Mouse (Mus musculus) forebrain, embryonic 16.5 days (tissue): ENCODE measurements around the gene Rhebl1. TPM values are rescaled to one million over a fixed set of nuclear protein-coding genes. Genes with fewer than 3 reads are reported as not detected.

Source experiments
- ATAC-seq: fragments of 200-750 bp; cut with Nextera tagmentation; 2 replicates; pipeline ENCODE4 v1.8.0; 2017; ENCODE audit warnings: mild to moderate bottlenecking, moderate library complexity
- H3K27ac ChIP-seq: fragments of 300-500 bp; sonication (generic); 2 replicates; pipeline ENCODE4 v1.5.1; 2014; ENCODE audit warnings: low read length, control low read depth
- H3K27me3 ChIP-seq: fragments of 300-500 bp; sonication (generic); replicated peaks from 2 replicates; pipeline ENCODE4 v1.6.1; 2014; ENCODE audit warnings: low read length; ENCODE audit not compliant: control insufficient read depth, insufficient read depth
- H3K36me3 ChIP-seq: fragments of 300-500 bp; sonication (generic); 2 replicates; pipeline ENCODE4 v1.6.1; 2014; ENCODE audit not compliant: control insufficient read depth, insufficient read depth
- H3K4me1 ChIP-seq: fragments of 300-500 bp; sonication (generic); replicated peaks from 2 replicates; pipeline ENCODE4 v1.6.1; 2014; ENCODE audit warnings: low read length; ENCODE audit not compliant: control insufficient read depth, insufficient read depth
- H3K4me2 ChIP-seq: fragments of 300-500 bp; sonication (generic); 2 replicates; pipeline ENCODE4 v1.6.1; 2014; ENCODE audit warnings: mild to moderate bottlenecking, low read length, control low read depth
- H3K4me3 ChIP-seq: fragments of 300-500 bp; sonication (generic); replicated peaks from 2 replicates; pipeline ENCODE4 v1.5.1; 2014; ENCODE audit warnings: mild to moderate bottlenecking, low read length, control low read depth
- H3K9ac ChIP-seq: fragments of 300-500 bp; sonication (generic); replicated peaks from 2 replicates; pipeline ENCODE4 v1.6.1; 2014; ENCODE audit warnings: low read depth, low read length, control low read depth
- H3K9me3 ChIP-seq: fragments of 300-500 bp; sonication (generic); 2 replicates; pipeline ENCODE4 v1.6.1; 2016; ENCODE audit warnings: low read length; ENCODE audit not compliant: control insufficient read depth
- WGBS: fragments of 180-500 bp; shearing (Covaris S2); extraction: QIAGEN DNeasy Blood & Tissue Kit; methylation state at CpG from one replicate; pipeline ENCODE4 v1.1.7; 2014; 5-methylcytosine and 5-hydroxymethylcytosine counted together
- polyA plus RNA-seq: library from polyadenylated mRNA; unstranded; fragments of >200 nt; fragmentation: Nextera tagmentation; extraction: Ambion mirVana; gene quantifications from 2 replicates; pipeline ENCODE4 v1.2.1, GENCODE M21; 2015

Gene Rhebl1
- polyA plus RNA-seq, 1 experiment from 2014 or later = 52.7 TPM

DNA sequence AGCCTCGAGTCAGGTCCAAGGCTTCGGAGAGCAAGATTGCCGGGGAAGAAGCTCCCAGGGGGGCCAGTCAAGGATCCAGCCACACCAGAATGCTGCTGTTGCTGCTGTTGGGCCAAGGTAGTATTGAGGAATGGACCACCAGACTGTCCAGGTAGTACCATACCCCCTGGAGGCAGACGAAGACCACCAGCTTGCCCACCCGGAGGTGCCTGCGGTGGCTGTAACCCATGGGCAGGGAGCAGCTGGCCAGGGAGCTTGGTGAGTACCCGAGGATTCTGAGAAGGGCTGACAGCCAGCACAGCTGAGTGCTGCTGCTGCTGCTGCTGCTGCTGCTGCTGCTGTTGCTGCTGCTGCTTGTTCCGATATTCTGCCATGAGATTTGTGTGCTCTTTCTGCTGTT, 48.2 kb downstream of the Rhebl1 start:
- H3K27me3 ChIP-seq = no peaks in the 10 kb centered on the region
- no peak overlapping the region for H3K4me2 ChIP-seq
- ATAC-seq = no peak
- H3K9me3 ChIP-seq = no peaks in the 10 kb centered on the region
- no peaks in the 10 kb centered on the region for H3K4me1 ChIP-seq
- H3K4me3 ChIP-seq = no peak overlapping the region
- H3K9ac ChIP-seq = no peak overlapping the region
- 88% methylated on average over 8 of the region's 8 CpGs for WGBS
- no peak overlapping the region for H3K27ac ChIP-seq
- H3K36me3 ChIP-seq = peaks cover 66% of the 10 kb centered on the region

- Histone ChIP-seq H3K9ac (no peak overlapping the region), H3K9me3 (no peaks in the 10 kb centered on the region), H3K27me3 (no peaks in the 10 kb centered on the region), H3K27ac (no peak overlapping the region), H3K4me2 (no peak overlapping the region), H3K4me3 (no peak overlapping the region), H3K4me1 (no peaks in the 10 kb centered on the region), H3K36me3 (peaks cover 67% of the 10 kb centered on the region)
- no peak for ATAC-seq
- 95% methylated on average over 2 of the region's 2 CpGs for WGBS
Measured at GRCm38 (mm10) chr15:98845149-98845548, 49.2 kb downstream of the Rhebl1 start.

DNA sequence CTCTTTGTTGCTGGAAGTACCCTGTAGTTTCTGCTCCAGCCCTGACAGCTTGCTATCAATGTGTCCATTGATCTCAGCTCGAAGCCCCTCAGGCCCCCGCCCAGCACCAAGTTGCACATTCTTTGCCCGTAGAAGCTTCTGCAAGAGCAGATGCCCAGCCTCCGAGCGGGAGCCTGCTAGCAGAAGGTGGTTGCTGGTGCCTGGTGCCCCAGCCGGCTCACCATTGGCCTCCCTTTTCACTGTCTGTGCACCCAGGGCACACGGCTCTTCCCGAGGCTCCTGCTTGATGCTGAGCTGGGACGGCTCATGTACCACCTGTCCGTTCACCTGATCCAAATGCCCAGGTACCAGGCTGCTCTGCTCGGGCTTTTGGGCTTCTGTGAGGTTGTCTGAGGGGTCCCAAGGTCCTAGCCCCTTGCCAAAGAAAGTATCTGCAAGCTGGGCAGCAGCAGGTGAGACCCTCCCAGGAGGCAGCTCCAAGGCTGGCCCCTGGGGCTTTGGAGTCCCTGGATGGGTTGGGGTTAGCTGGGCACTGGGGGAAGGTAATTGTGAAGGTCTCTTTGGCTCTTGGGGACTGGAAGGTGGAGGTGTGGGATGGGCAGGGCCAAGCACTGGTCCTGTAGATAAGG, 50.6 kb downstream of the Rhebl1 start:
- no peak for ATAC-seq
- Histone ChIP-seq H3K27me3 (no peaks in the 10 kb centered on the region), H3K27ac (no peak overlapping the region), H3K4me2 (no peak overlapping the region), H3K9ac (no peak overlapping the region), H3K4me1 (no peaks in the 10 kb centered on the region), H3K36me3 (peaks cover 70% of the 10 kb centered on the region), H3K4me3 (no peak overlapping the region), H3K9me3 (no peaks in the 10 kb centered on the region)
- 92% methylated on average over 11 of the region's 11 CpGs for WGBS

- Histone ChIP-seq H3K9ac (no peak overlapping the region), H3K4me3 (no peak overlapping the region), H3K4me1 (no peaks in the 10 kb centered on the region), H3K4me2 (no peak overlapping the region), H3K27ac (no peak overlapping the region), H3K27me3 (no peaks in the 10 kb centered on the region), H3K36me3 (peaks cover 69% of the 10 kb centered on the region), H3K9me3 (no peaks in the 10 kb centered on the region)
- WGBS = 95% methylated on average over 30 of the region's 30 CpGs
- no peak for ATAC-seq
Measured at GRCm38 (mm10) chr15:98839671-98840585, 54.4 kb downstream of the Rhebl1 start.

GRCm38 (mm10) chr15:98839161-98839560, 55.2 kb downstream of the Rhebl1 start:
- Histone ChIP-seq H3K4me1 (no peaks in the 10 kb centered on the region), H3K9ac (no peak overlapping the region), H3K27ac (no peak overlapping the region), H3K4me2 (no peak overlapping the region), H3K9me3 (no peaks in the 10 kb centered on the region), H3K27me3 (no peaks in the 10 kb centered on the region), H3K4me3 (no peak overlapping the region), H3K36me3 (peaks cover 74% of the 10 kb centered on the region)
- 95% methylated on average over 14 of the region's 14 CpGs for WGBS
- ATAC-seq = no peak

DNA sequence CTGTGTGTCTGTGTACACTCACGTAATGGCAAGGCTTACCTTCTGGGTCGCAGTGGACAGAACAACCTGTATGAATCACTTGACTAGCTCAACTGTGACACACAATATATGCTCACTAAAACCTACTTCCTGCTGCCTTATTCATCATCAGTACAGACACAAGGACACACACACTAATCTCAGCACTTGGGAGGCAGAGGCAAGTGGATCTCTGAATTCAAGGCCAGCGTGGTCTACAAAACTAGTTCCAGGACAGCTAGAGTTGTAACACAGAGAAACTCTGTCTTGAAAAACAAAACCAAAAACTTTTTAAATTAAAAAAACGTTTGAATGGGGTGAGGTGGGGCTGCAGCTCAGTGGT, 56.6 kb downstream of the Rhebl1 start:
- 75% methylated on average over 4 of the region's 4 CpGs for WGBS
- H3K27ac ChIP-seq = no peak overlapping the region
- H3K4me3 ChIP-seq = no peak overlapping the region
- H3K4me1 ChIP-seq = no peaks in the 10 kb centered on the region
- H3K9me3 ChIP-seq = no peaks in the 10 kb centered on the region
- peaks cover 70% of the 10 kb centered on the region for H3K36me3 ChIP-seq
- no peaks in the 10 kb centered on the region for H3K27me3 ChIP-seq
- ATAC-seq = no peak
- no peak overlapping the region for H3K9ac ChIP-seq
- no peak overlapping the region for H3K4me2 ChIP-seq

DNA sequence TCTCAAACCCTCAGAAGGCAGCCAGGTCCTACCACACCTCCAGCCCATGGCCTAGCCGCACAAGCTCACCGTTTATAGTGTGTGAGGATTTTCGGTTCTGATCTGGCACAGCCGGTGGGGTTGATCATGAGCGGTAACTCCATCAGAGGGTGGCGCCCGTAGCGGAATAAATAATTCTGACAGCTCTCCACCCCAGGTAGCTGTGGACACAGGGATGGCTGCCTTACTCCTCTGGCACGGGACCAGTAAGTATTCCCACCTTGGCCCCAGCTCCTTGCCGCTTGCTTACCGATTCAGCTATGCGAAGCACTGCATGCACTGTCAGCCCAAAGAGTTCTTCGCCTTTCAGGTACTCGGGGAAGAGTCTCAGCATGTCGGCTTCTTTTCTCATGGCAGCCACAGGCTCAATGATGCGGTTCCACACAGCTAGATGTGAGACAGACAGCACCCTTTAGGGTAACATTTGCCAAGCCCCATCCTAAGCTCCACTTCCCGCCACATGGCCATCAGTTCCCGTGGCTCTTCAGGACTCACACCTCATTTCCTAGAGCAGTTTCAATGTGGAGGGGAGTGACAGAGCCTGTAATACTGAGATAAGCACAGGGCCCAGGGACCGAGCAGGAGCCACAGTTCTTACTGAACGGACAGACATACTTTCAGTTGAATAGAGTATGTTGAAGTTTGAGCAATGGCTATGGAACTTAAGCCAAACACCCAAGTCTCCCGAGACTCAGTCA, 57.2 kb downstream of the Rhebl1 start:
- Histone ChIP-seq H3K36me3 (peaks cover 66% of the 10 kb centered on the region), H3K27me3 (no peaks in the 10 kb centered on the region), H3K4me3 (no peak overlapping the region), H3K4me1 (peaks cover under 1% of the 10 kb centered on the region; the same call in 1 of the 2 replicates), H3K9ac (no peak overlapping the region), H3K9me3 (no peaks in the 10 kb centered on the region), H3K27ac (no peak overlapping the region), H3K4me2 (no peak overlapping the region)
- WGBS = 94% methylated on average over 21 of the region's 21 CpGs
- ATAC-seq = no peak

DNA sequence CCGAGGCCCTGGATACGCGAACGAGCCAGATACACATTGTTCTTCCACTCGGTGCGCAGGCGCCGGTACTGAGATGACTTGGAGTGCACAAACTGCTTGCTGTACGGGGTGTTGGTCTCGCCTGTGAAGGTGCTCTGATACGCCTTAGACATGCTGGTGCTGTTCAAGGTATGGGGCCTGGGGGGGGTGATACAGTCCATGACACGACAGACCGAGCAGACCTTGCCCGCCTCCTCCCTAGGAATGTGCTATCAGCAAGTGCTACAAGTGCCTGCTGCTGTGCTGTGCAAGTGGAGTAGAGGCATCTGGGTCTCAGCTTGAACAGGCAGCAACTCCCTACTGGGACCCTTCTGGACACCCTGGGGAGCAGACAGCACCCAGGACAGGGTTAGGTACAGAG, 59.0 kb downstream of the Rhebl1 start:
- Histone ChIP-seq H3K27me3 (no peaks in the 10 kb centered on the region), H3K36me3 (peaks cover 53% of the 10 kb centered on the region), H3K4me1 (peaks cover 9% of the 10 kb centered on the region), H3K27ac (no peak overlapping the region), H3K9ac (no peak overlapping the region), H3K4me3 (no peak overlapping the region), H3K4me2 (no peak overlapping the region), H3K9me3 (no peaks in the 10 kb centered on the region)
- ATAC-seq = no peak
- 95% methylated on average over 14 of the region's 14 CpGs for WGBS

DNA sequence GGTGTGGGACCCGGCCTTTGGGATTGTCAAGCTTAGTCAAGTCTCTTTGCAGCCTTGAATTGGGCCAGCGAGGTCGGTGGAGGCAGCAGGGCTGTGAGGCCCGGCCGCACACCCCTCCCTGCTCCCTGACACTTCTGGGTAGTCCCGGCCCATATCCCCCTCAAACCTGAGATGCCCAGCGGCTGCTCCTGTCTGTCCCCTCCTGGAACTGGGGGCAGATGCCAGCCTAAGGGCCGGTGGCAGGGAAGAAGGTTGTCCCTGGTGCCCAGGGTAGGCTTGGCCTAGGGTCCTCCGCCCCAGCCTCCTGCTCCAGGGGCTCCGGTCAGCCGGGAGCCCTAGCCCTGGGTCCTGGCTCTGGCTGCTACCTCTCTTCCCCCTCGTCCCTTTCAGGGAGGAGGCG, 60.3 kb downstream of the Rhebl1 start:
- no peak overlapping the region for H3K27ac ChIP-seq
- no peak overlapping the region for H3K9ac ChIP-seq
- H3K9me3 ChIP-seq = no peaks in the 10 kb centered on the region
- H3K36me3 ChIP-seq = peaks cover 43% of the 10 kb centered on the region
- no peak for ATAC-seq
- peaks cover 17% of the 10 kb centered on the region for H3K4me1 ChIP-seq
- no peak overlapping the region for H3K4me2 ChIP-seq
- H3K4me3 ChIP-seq = no peak overlapping the region
- 91% methylated on average over 13 of the region's 13 CpGs for WGBS
- no peaks in the 10 kb centered on the region for H3K27me3 ChIP-seq
